Mouse (Mus musculus) skeletal muscle tissue, postnatal 0 days (tissue): ENCODE measurements around the gene Eme2. TPM values are rescaled to one million over a fixed set of nuclear protein-coding genes. Genes with fewer than 3 reads are reported as not detected.

Experiments used
- polyA plus RNA-seq: library from polyadenylated mRNA; unstranded; fragments of >200 nt; fragmentation: Nextera tagmentation; extraction: Ambion mirVana; gene quantifications from 2 replicates; pipeline ENCODE4 v1.2.1, GENCODE M21; 2015

Gene Eme2
- polyA plus RNA-seq: 18.2 and 18.6 TPM in 2 replicates

DNA sequence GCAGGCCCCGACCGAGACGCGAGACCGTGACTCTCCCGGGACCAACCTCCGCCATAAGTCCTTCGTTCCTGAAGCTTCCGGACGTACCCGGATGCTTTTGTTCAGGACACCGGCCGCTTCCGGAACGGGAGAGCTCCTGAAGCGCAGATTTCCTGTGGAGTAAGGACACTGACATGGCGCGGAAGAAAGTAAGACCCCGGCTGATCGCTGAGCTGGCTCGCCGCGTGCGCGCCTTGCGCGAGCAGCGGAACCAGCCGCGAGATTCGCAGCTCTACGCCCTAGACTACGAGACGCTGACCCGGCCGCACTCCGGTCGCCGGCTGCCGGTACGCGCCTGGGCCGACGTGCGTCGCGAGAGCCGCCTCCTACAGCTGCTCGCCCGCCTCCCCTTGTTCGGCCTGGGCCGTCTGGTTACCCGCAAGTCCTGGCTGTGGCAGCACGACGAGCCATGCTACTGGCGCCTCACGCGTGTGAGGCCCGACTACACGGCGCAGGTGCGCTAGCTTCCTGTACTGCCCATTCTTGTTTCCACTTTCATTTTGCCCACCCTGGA is at the start of gene Eme2, which contains the start of gene Mrps34:
Gene Eme2 (minus strand): TSS at position 93 of the 553 bp plus-strand sequence.
Gene Mrps34 (plus strand): TSS at position 122 of the 553 bp plus-strand sequence.

DNA sequence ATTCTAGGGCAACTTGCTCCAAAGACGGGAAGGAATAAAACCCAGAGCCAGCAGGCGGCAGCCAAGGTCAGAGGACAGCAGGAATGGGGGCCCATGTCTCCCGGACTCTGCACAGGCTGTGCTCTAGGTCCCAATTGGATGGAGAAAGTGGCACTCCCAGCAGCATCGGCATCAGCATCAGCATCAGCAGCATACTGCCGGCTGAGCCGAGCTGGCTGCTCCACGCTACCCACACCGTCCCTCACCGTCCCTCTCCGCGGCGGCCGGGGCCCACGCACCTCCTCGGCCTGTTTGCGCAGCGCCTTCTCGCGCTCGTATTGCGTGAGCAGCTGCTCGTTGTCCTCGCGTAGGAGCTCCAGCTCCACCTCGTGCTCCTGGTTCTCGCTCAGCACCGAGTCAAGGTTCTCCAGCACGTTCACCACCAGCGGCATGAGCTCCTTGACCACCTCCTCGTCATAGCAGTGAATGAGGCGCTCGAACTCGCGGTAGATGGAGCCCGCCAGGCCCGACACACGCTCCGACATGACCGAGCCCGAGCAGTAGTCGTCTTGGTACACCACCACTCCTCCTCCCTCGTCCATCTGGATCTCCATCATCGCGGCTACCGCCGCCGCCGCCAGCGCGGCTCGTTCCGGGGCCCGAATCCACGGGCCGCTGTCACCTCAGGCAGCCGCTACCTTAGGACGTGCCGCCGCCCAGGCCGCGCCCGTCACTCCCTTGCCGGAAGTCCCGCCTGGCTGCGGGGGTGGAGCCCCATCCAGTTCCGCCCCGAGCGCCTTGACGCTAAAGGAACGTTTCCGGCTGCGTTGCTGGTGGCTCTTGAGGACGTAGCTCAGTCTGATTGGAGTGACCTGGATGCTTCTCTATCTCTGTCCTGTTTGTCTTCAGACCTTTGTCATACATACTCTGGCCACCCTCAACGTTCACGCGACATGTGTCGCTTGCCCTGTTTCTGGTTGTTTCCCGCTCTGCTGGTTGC is 41.7 kb upstream of the Eme2 start, which contains the start of gene Mapk8ip3:
Gene Mapk8ip3 (minus strand): TSS at position 719 of the 979 bp plus-strand sequence.

DNA sequence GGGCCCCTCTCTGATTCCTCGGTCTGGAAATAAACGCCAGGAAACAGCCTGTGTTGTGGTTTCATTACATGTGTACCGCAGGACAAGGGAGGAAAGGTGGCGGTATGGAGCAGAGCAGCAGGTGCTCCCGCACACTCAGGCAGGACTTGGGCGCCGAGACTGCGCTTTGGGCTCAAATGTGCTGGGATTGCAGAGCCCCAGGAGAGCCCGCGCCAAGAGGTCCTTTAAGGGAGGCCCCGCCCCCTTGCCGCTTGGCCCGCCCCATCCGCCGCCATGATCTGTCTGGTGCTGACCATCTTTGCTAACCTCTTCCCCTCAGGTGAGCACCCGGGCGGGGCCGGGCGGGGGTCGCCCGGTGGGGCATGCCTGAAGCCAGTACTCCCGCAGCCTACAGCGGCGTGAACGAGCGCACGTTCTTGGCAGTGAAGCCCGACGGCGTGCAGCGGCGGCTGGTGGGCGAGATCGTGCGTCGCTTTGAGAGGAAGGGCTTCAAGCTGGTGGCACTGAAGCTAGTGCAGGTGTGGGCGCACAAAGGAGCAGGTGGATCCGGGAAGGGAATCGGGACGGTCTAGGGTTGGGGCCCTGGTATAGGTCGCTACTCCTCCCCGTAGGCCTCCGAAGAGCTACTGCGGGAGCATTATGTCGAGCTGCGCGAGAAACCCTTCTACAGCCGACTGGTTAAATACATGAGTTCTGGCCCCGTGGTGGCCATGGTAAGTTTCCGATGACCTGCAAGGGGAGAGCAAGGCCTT is 1.5 kb upstream of the Eme2 start, which contains the start of gene Nme3:
Gene Nme3 (plus strand): TSS at position 260 of the 752 bp plus-strand sequence.

DNA sequence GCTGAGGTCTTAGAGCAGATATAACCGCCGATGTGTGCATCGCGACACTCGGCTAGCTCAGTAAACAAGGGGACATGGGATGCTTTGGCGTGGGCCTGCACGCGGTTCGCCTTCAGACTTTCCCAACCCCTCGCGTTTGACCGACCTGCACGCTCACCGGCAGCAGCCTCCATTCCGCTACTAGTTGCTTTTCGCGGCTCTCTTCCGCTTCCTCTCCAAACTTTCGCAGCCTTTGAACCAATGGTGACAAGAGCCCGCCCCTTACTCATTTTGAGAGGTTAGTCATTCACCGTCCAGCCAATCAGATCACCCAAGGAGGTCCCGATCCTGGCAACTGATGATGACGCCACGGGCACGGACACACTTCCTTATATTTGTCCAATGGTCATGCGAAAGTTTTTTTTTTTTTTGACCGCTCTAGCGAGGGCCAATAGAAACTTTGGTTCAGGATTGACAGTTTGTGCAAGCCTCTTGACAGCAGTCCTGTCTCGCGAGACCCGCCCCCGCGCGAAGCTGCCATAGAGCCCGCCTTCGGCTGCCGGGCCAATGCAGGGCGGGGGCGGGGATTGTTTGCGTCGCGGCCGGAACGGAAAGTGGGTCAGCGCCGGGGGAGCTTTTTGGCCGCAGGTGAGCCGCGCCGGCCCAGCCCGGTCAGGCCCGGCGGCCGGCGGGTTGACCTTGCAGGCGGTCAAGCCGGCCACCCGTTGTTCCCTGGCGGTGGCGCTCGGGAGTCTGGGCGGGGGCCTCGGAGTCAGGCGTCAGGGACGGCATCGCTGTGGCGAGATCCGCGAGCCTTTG is 8.6 kb downstream of the Eme2 start, which contains the start of the genes Nubp2 and Spsb3:
Gene Nubp2 (minus strand): TSS at position 216 of the 798 bp plus-strand sequence.
Gene Spsb3 (plus strand): TSS at position 510 of the 798 bp plus-strand sequence.

DNA sequence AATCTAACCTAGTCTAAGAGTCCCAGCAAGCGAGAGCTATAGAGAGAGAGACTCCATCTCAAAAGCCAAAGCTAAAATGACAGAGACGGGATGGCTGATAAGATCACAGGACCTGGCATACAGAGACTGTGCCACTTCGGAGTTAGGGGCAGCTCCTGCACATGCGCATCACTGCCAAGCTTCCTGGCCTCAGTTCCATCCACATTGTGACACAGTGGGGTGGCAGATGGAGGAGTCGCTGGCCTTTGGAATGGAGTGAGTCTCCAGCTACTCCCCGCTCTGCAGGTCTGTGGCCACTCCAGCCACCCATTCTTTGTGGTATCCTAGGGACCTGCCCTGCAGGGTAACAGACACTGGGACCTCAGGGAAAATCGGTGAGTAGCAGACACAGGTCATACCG is 29.1 kb downstream of the Eme2 start, which contains the start of gene Igfals:
Gene Igfals (plus strand): TSS at position 222 of the 400 bp plus-strand sequence.

DNA sequence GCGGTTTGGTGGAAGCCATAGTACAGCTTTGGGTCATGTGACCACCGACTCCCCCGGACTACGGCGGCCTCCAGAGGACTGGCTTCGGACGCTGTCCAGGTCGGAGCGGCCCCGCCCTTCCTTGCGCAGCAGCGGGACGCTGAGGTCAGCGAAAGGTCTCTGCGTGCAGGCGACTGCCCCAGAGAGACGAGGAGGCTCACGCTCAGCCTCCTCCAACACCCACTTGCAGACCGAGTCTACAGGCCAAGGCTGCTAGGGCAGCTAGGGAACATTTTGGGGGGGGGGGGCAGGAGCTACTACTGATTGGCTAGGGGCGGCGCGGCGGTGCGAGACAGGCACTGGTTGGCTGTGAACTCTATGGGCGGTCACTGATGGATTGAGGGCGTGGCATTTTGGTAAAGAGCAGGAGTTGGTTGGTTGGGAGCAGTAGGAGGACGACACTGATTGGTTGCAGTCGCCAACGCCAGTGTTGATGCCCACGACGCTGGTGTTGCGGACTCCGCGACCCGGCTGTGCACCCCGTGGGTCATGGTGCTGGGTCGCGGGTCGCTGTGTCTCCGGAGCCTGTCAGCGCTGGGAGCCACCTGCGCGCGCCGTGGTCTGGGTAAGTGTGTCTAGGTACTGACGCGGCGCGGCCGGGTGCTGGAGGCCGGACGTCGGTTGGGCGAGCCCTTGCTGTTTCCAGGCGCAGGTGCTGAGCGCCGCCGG is 44.7 kb downstream of the Eme2 start, which contains the start of gene Fahd1:
Gene Fahd1 (minus strand): TSS at position 300 of the 708 bp plus-strand sequence.

DNA sequence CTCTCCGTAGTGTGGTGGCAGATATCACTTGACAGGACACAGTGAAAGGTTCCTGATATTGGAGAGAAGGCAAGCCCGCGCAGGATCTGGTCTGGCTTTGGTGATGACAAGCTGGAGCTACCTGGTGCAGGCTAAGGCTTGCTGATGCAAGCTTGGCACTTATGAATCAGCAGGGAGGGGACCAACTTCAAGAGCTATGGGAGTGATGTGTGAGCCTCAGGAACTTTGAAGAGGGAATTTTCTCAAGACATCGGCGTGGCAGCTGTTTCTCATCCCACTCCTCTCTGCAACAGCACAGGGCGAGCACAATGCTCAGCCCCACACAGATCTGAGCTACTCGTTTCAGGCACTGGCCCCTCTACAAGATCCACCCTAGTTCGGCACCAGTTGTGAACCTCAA is 55.0 kb downstream of the Eme2 start, which contains the start of gene Hagh:
Gene Hagh (plus strand): TSS at position 302 of the 400 bp plus-strand sequence.

Other genes starting within 250 kb of the Eme2 start
- gene Slc9a3r2, start 244.8 kb downstream of the Eme2 start, polyA plus RNA-seq: 38.9 and 45.6 TPM in 2 replicates
- gene Npw, start 236.6 kb downstream of the Eme2 start, polyA plus RNA-seq: not detected in 2 replicates
- 9.0 and 11.7 TPM in 2 replicates for gene Zfp598, start 225.4 kb downstream of the Eme2 start, polyA plus RNA-seq
- gene Syngr3, start 205.1 kb downstream of the Eme2 start, polyA plus RNA-seq: 0.11 TPM in 1 of 2 replicates, not detected in the other
- 33.2 and 39.3 TPM in 2 replicates for gene Gfer, start 198.9 kb downstream of the Eme2 start, polyA plus RNA-seq
- gene Noxo1, start 198.9 kb downstream of the Eme2 start, polyA plus RNA-seq: 1.1 and 1.8 TPM in 2 replicates
- gene Tbl3, start 187.4 kb downstream of the Eme2 start, polyA plus RNA-seq: 22.5 and 25.2 TPM in 2 replicates
- gene Rnf151, start 177.0 kb downstream of the Eme2 start, polyA plus RNA-seq: not detected in 2 replicates
- gene Rps2, start 177.0 kb downstream of the Eme2 start, polyA plus RNA-seq: 829 and 862 TPM in 2 replicates
- 707 and 733 TPM in 2 replicates for gene Ndufb10, start 170.6 kb downstream of the Eme2 start, polyA plus RNA-seq
- gene Rpl3l, start 167.3 kb downstream of the Eme2 start, polyA plus RNA-seq: 47.3 and 64.3 TPM in 2 replicates
- 52.7 and 59.6 TPM in 2 replicates for gene Msrb1, start 158.4 kb downstream of the Eme2 start, polyA plus RNA-seq
- gene Hs3st6, start 142.1 kb downstream of the Eme2 start, polyA plus RNA-seq: 0.51 TPM in 1 of 2 replicates, not detected in the other
- not detected in 2 replicates for gene Meiob, start 90.8 kb downstream of the Eme2 start, polyA plus RNA-seq
- gene Hagh, start 54.9 kb downstream of the Eme2 start, polyA plus RNA-seq: 71.4 and 75.0 TPM in 2 replicates
- gene Fahd1, start 44.7 kb downstream of the Eme2 start, polyA plus RNA-seq: 28.0 and 28.6 TPM in 2 replicates
- gene Igfals, start 29.1 kb downstream of the Eme2 start, polyA plus RNA-seq: 0.42 and 6.3 TPM in 2 replicates
- gene Nubp2, start 8.7 kb downstream of the Eme2 start, polyA plus RNA-seq: 21.2 and 24.8 TPM in 2 replicates
- gene Spsb3, start 8.4 kb downstream of the Eme2 start, polyA plus RNA-seq: 36.7 and 37.8 TPM in 2 replicates
- gene Mrps34, start within 50 bp of the Eme2 start, polyA plus RNA-seq: 185 and 189 TPM in 2 replicates
- 22.1 and 25.2 TPM in 2 replicates for gene Nme3, start 1.4 kb upstream of the Eme2 start, polyA plus RNA-seq
- gene Mapk8ip3, start 41.9 kb upstream of the Eme2 start, polyA plus RNA-seq: 11.9 and 12.0 TPM in 2 replicates
- gene Jpt2, start 65.6 kb upstream of the Eme2 start, polyA plus RNA-seq: 20.1 and 26.9 TPM in 2 replicates
- 2.9 TPM in 2 replicates for gene Cramp1l, start 120.7 kb upstream of the Eme2 start, polyA plus RNA-seq
- gene Ift140, start 121.0 kb upstream of the Eme2 start, polyA plus RNA-seq: 3.8 and 4.4 TPM in 2 replicates
- gene Tmem204, start 188.5 kb upstream of the Eme2 start, polyA plus RNA-seq: 13.6 and 14.9 TPM in 2 replicates
- gene Telo2, start 220.9 kb upstream of the Eme2 start, polyA plus RNA-seq: 19.1 and 19.4 TPM in 2 replicates
- gene Ptx4, start 225.7 kb upstream of the Eme2 start, polyA plus RNA-seq: 1.2 and 3.2 TPM in 2 replicates
- gene Clcn7, start 238.3 kb upstream of the Eme2 start, polyA plus RNA-seq: 9.3 and 9.6 TPM in 2 replicates